Mouse (Mus musculus): ENCODE measurements around the gene Rbbp8nl. TPM values are rescaled to one million over a fixed set of nuclear protein-coding genes. Genes with fewer than 3 reads are reported as not detected.

Rbbp8nl gene
- total and polyA plus RNA-seq, 3 experiments, result not detected

DNA sequence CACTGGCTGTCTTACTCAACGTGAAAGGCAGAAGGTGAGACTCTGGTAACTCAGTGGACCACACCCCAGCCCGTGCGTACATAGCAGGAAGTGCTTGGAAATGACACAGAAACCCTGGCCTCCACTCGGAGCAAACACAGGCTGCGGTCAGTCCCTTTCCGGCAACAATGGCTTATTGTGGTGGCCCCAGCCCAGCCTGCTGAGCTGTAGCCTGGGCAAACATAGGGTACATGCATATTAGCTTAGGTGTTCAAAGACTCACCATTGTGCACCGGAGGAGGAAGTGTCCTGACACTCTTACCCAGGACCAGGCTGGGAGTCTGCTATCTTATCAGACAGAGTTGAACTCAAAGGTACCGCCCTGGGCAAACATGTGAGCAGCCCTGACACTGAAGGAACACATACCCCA lies 12.8 kb downstream of the Rbbp8nl start (continued):
- TF ChIP-seq TCF12 (IDR thresholded peaks at IDR 0.05; ENCODE audit: low read depth, low read length), result peak; percentile 59
- TF ChIP-seq ZMIZ1 (IDR thresholded peaks at IDR 0.05; ENCODE audit: low read depth, low read length), result no peak
- no peak for TF ChIP-seq TBP (IDR thresholded peaks at IDR 0.05; ENCODE audit: low read depth, low read length)
- no peak for TF ChIP-seq USF1 (IDR thresholded peaks at IDR 0.05; ENCODE audit: low read depth, low read length)
- no peak for TF ChIP-seq CHD1 (IDR thresholded peaks at IDR 0.05; ENCODE audit: low read depth, low read length)
- no peak for TF ChIP-seq CTCF (IDR thresholded peaks at IDR 0.05 in 2 of 3, conservative IDR thresholded peaks at IDR 0.05 in 1 of 3; ENCODE audit: control insufficient read depth in 1 of 3, insufficient read depth in 1 of 3, low read depth in 2 of 3, low read length in 3 of 3, poor library complexity in 1 of 3, severe bottlenecking in 1 of 3)
- no peak for TF ChIP-seq HCFC1 (IDR thresholded peaks at IDR 0.05; ENCODE audit: low read depth, low read length)
- no peak for TF ChIP-seq ZKSCAN1 (IDR thresholded peaks at IDR 0.05; ENCODE audit: low read depth, low read length)
- no peak for TF ChIP-seq MEF2A (IDR thresholded peaks at IDR 0.05; ENCODE audit: extremely low read depth, insufficient replicate concordance, low read depth, low read length, poor library complexity, severe bottlenecking)
- TF ChIP-seq ELF1 (IDR thresholded peaks at IDR 0.05; ENCODE audit: low read depth, low read length), result peak; percentile 60
- TF ChIP-seq MYB (IDR thresholded peaks at IDR 0.05; ENCODE audit: low read depth, low read length), result no peak
- no peak for TF ChIP-seq MAZ (IDR thresholded peaks at IDR 0.05; ENCODE audit: low read depth, low read length)

DNA sequence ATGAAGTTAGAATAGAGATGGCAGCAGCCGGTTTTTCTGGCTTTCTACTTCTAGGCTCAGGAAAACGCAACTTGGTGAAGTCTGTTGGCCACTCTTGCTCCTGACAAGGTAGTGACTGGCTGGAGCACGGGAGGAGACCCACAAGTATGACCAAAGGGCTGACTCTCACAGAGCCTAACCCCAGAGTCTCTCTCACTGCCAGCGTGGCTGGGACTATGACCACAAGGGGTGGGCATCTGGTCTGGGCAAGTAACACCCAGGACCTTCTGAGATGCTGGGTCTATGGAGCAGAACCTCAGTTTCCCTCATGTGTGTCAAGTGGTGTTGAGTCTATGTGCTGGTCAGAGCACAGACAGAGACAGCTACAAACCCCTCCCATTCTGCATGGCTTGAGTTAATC lies 13.3 kb downstream of the Rbbp8nl start:
- Histone ChIP-seq H3K27me3 (ENCODE audit: control insufficient read depth in 1 of 2, insufficient read depth in 2 of 2, low read length in 2 of 2) (no peaks in the 10 kb centered on the region), H3K4me1 (ENCODE audit: control insufficient read depth in 1 of 2, insufficient read depth in 2 of 2, low read length in 2 of 2) (peaks cover 6 to 21% of the 10 kb centered on the region in 2 experiments), H3K36me3 (ENCODE audit: control insufficient read depth in 1 of 2, insufficient read depth in 2 of 2, low read length in 2 of 2) (peaks cover 0 to 3% of the 10 kb centered on the region in 2 experiments; a peak in 1 of 4 replicates), H3K4me3 (ENCODE audit: control insufficient read depth in 1 of 2, insufficient read depth in 1 of 2, low read depth in 2 of 2, low read length in 2 of 2) (peak overlapping the region; percentile 37 to 84), H3K79me2 (ENCODE audit: control insufficient read depth, insufficient read depth, low read length, poor library complexity) (peaks cover 8% of the 10 kb centered on the region), H3K9me3 (replicated peaks; ENCODE audit: insufficient read depth, low read length) (no peaks in the 10 kb centered on the region), H3K27ac (ENCODE audit: control insufficient read depth, low read depth, low read length) (no peak overlapping the region), H3K9ac (ENCODE audit: control insufficient read depth, low read depth, low read length, poor library complexity, severe bottlenecking) (peak overlapping the region; percentile 37)
- no peak for TF ChIP-seq CTCF (IDR thresholded peaks at IDR 0.05 in 2 of 3, conservative IDR thresholded peaks at IDR 0.05 in 1 of 3; ENCODE audit: control insufficient read depth in 1 of 3, insufficient read depth in 1 of 3, low read depth in 2 of 3, low read length in 3 of 3, poor library complexity in 1 of 3, severe bottlenecking in 1 of 3)
- TF ChIP-seq MXI1 (IDR thresholded peaks at IDR 0.05; ENCODE audit: low read depth, low read length), result peak; percentile 16; the same call in 1 of the 2 replicates
- 0 out of 2 replicates have a peak, but pooled peaks have one; percentile 17 for TF ChIP-seq MAZ (IDR thresholded peaks at IDR 0.05; ENCODE audit: low read depth, low read length)
- no peak for DNase-seq (ENCODE audit: low read depth, low spot score)

- no peaks in the 10 kb centered on the region for H3K9me3 ChIP-seq (replicated peaks; ENCODE audit: insufficient read depth, low read length)
- H3K4me1 ChIP-seq (ENCODE audit: control insufficient read depth in 1 of 2, insufficient read depth in 2 of 2, low read length in 2 of 2), result peaks cover 6 to 21% of the 10 kb centered on the region in 2 experiments
- H3K9ac ChIP-seq (ENCODE audit: control insufficient read depth, low read depth, low read length, poor library complexity, severe bottlenecking), result peak overlapping the region; percentile 15; the same call in 1 of the 2 replicates
- peaks cover 8% of the 10 kb centered on the region for H3K79me2 ChIP-seq (ENCODE audit: control insufficient read depth, insufficient read depth, low read length, poor library complexity)
- peak overlapping the region; percentile 37 to 84; a peak in 2 of 4 replicates for H3K4me3 ChIP-seq (ENCODE audit: control insufficient read depth in 1 of 2, insufficient read depth in 1 of 2, low read depth in 2 of 2, low read length in 2 of 2)
- H3K27ac ChIP-seq (ENCODE audit: control insufficient read depth, low read depth, low read length), result no peak overlapping the region
- no peaks in the 10 kb centered on the region for H3K27me3 ChIP-seq (ENCODE audit: control insufficient read depth in 1 of 2, insufficient read depth in 2 of 2, low read length in 2 of 2)
- H3K36me3 ChIP-seq (ENCODE audit: control insufficient read depth in 1 of 2, insufficient read depth in 2 of 2, low read length in 2 of 2), result peaks cover 0 to 3% of the 10 kb centered on the region in 2 experiments; a peak in 1 of 4 replicates
- DNase-seq (ENCODE audit: low read depth, low spot score), result peak; percentile 90
- TF ChIP-seq ZKSCAN1 (IDR thresholded peaks at IDR 0.05; ENCODE audit: low read depth, low read length) (no peak), SIN3A (IDR thresholded peaks at IDR 0.05; ENCODE audit: low read length) (no peak), POLR2AphosphoS5 (IDR thresholded peaks at IDR 0.05; ENCODE audit: borderline replicate concordance, low read depth, low read length) (no peak), ETS1 (IDR thresholded peaks at IDR 0.05; ENCODE audit: low read depth, low read length) (0 out of 2 replicates have a peak, but pooled peaks have one; percentile 13), CTCF (IDR thresholded peaks at IDR 0.05 in 2 of 3, conservative IDR thresholded peaks at IDR 0.05 in 1 of 3; ENCODE audit: control insufficient read depth in 1 of 3, insufficient read depth in 1 of 3, low read depth in 2 of 3, low read length in 3 of 3, poor library complexity in 1 of 3, severe bottlenecking in 1 of 3) (peak; percentile 75 to 92 (median 87)), TAL1 (IDR thresholded peaks at IDR 0.05; ENCODE audit: low read length) (no peak), NRF1 (IDR thresholded peaks at IDR 0.05; ENCODE audit: insufficient read depth, low read depth, low read length, poor library complexity, severe bottlenecking) (no peak), ZC3H11A (IDR thresholded peaks at IDR 0.05; ENCODE audit: low read depth, low read length) (peak; percentile 61), MAFK (IDR thresholded peaks at IDR 0.05; ENCODE audit: borderline replicate concordance, low read depth, low read length) (no peak), GABPA (IDR thresholded peaks at IDR 0.05; ENCODE audit: low read depth, low read length) (no peak), E2F4 (IDR thresholded peaks at IDR 0.05; ENCODE audit: borderline replicate concordance, low read depth, low read length) (no peak), USF2 (IDR thresholded peaks at IDR 0.05; ENCODE audit: borderline replicate concordance in 1 of 2, insufficient read depth in 1 of 2, low read depth in 1 of 2, low read length in 2 of 2) (no peak), MYC (IDR thresholded peaks at IDR 0.05; ENCODE audit: low read depth, low read length) (no peak), MYB (IDR thresholded peaks at IDR 0.05; ENCODE audit: low read depth, low read length) (no peak), RAD21 (IDR thresholded peaks at IDR 0.05; ENCODE audit: low read depth, low read length) (peak; percentile 90), SMC3 (IDR thresholded peaks at IDR 0.05; ENCODE audit: low read depth, low read length) (peak; percentile 81), RCOR1 (IDR thresholded peaks at IDR 0.05; ENCODE audit: low read depth, low read length) (no peak)
Measured at GRCm38 (mm10) chr2:180275836-180276235, 13.8 kb downstream of the Rbbp8nl start.
